In the genomic region with DNA sequence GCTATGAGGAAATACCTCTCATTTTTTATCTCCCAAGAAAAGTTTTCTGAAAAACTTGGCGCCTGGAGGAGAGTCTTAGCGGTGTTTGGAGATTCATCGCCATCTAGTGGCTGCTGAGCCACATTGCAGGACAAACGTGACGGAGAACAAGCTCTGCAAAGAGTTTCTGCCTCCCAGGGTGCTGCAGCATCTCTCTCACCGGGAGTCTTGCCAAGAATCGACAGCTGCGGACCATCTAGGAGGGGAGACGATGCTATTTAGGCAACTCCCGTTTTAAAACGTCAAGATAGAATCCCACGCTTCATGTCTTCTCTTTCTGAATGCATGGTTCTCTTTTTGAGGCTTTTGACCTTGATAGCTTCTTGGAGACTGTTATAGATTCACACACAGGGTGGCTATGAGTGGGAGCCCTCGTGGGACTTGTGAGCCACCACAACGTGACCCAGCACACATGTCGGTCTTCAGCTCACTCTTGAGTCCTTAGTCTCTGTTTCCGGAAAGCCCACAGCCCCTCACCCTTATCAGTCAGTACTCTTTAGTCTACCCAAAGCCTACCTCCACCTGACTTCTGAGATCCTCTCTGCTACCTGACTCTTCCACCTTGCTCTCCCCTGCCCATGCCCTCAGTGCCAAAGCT, we compare ENCODE assay signal across 7 mouse cellular contexts.
DNase-seq lines count a peak whose midpoint lies in the region; ATAC-seq lines count a peak whose summit lies in the region.

No protein-coding gene starts in this region.

- H3K27me3 ChIP-seq in embryonic facial prominence, embryonic 11.5 days (ENCODE audit: control insufficient read depth, insufficient read depth, low read length), result no peaks in the 10 kb centered on the region
- H3K27me3 ChIP-seq in limb, embryonic 10.5 days (ENCODE audit: low read depth, poor library complexity, severe bottlenecking), result peaks cover 13% of the 10 kb centered on the region
- 0 out of 2 replicates have a peak, but pooled peaks cover 3% of the 10 kb centered on the region for H3K27me3 ChIP-seq in midbrain, embryonic 13.5 days

- no peaks in the 10 kb centered on the region for H3K36me3 ChIP-seq in embryonic facial prominence, embryonic 11.5 days (replicated peaks; ENCODE audit: control insufficient read depth, insufficient read depth, low read depth, low read length)
- no peaks in the 10 kb centered on the region for H3K36me3 ChIP-seq in limb, embryonic 10.5 days
- no peaks in the 10 kb centered on the region for H3K36me3 ChIP-seq in midbrain, embryonic 13.5 days

- no peak overlapping the region for H3K27ac ChIP-seq in embryonic facial prominence, embryonic 11.5 days (replicated peaks; ENCODE audit: low read depth, low read length)
- H3K27ac ChIP-seq in limb, embryonic 10.5 days, result peak overlapping the region; percentile 50; the same call in 1 of the 2 replicates
- H3K27ac ChIP-seq in midbrain, embryonic 13.5 days, result no peak overlapping the region

- 14% methylated on average over 16 of the region's 16 CpGs for WGBS in embryonic facial prominence, embryonic 11.5 days
- whole genome bisulfite sequencing in limb, embryonic 10.5 days, result 16% methylated on average over 16 of the region's 16 CpGs
- WGBS in midbrain, embryonic 13.5 days, result 13% methylated on average over 16 of the region's 16 CpGs

- peak; percentile 82 for DNase-seq in adrenal gland, postnatal 14 days
- peak; percentile 89 for DNase-seq in embryonic facial prominence, embryonic 11.5 days (ENCODE audit: low spot score)
- peak; percentile 89 to 90 for DNase-seq in heart, adult 18-20 months
- peak; percentile 78 for DNase-seq in kidney, adult 18-20 months
- DNase-seq in limb, embryonic 10.5 days (ENCODE audit: low spot score), result peak; percentile 78
- peak; percentile 3 for DNase-seq in spleen, adult 12 weeks (ENCODE audit: low spot score)

- no peak overlapping the region for H3K9ac ChIP-seq in embryonic facial prominence, embryonic 11.5 days (replicated peaks; ENCODE audit: low read length)
- H3K9ac ChIP-seq in midbrain, embryonic 13.5 days (replicated peaks), result no peak overlapping the region

- no peak overlapping the region for H3K4me3 ChIP-seq in embryonic facial prominence, embryonic 11.5 days (ENCODE audit: low read depth, low read length)
- H3K4me3 ChIP-seq in limb, embryonic 10.5 days, result peak overlapping the region; percentile 41
- no peak overlapping the region for H3K4me3 ChIP-seq in midbrain, embryonic 13.5 days (replicated peaks)

- peak overlapping the region; percentile 1; the same call in 1 of the 2 replicates for H3K4me2 ChIP-seq in embryonic facial prominence, embryonic 11.5 days (ENCODE audit: low read depth, low read length)
- H3K4me2 ChIP-seq in midbrain, embryonic 13.5 days (replicated peaks), result peak overlapping the region; percentile 25

- no peaks in the 10 kb centered on the region for H3K9me3 ChIP-seq in embryonic facial prominence, embryonic 11.5 days (replicated peaks; ENCODE audit: control insufficient read depth, low read length)
- no peaks in the 10 kb centered on the region for H3K9me3 ChIP-seq in limb, embryonic 10.5 days (replicated peaks)
- H3K9me3 ChIP-seq in midbrain, embryonic 13.5 days, result no peaks in the 10 kb centered on the region

- H3K4me1 ChIP-seq in embryonic facial prominence, embryonic 11.5 days (ENCODE audit: control insufficient read depth, insufficient read depth, low read length), result no peaks in the 10 kb centered on the region
- peaks cover 5% of the 10 kb centered on the region; the same call in 1 of the 2 replicates for H3K4me1 ChIP-seq in limb, embryonic 10.5 days
- H3K4me1 ChIP-seq in midbrain, embryonic 13.5 days (replicated peaks), result peaks cover 8% of the 10 kb centered on the region

- no peak for ATAC-seq in embryonic facial prominence, embryonic 11.5 days (replicated peaks; ENCODE audit: insufficient number of reproducible peaks, low FRiP score, low TSS enrichment, low read depth)
- peak; percentile 85 for ATAC-seq in midbrain, embryonic 13.5 days

Comparison
In these comparisons a context has a peak if more than half of its experiments do, and no peak if none do; other contexts are left out.
1. DNase-seq: peak in every context shown above with its lines; median percentile 90 in heart, adult 18-20 months; 89 in embryonic facial prominence, embryonic 11.5 days; 82 in adrenal gland, postnatal 14 days; 78 in kidney, adult 18-20 months; 78 in limb, embryonic 10.5 days; 3 in spleen, adult 12 weeks.